Mouse (Mus musculus): ENCODE results near the gene Olfr767.
"Not testable (repeated sequence)": the region's sequence is repeated elsewhere in the genome, so short reads cannot be mapped to it uniquely, and the experiment has no call there.

The Olfr767 gene

DNA sequence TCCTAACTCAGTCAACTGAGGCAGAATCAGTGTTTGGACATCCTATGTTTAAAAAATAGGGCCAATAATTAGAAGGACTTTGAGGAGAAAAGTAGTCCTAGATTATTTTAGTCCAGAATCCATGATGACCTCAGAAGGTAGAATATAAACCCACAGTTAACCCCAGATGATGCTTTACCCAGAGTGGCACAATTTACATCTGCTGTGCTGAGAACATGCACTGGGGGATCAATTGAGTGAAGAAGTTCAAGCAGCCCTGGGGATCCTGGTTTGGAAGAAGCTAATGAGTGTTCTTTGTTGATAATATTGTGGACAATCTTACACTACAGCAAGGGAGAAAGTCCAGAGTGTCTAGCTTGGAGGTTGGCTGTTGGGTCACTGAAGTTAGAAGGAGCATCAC lies at the start of gene Olfr767:
Gene Olfr767, minus strand, starts transcription at position 101 of the 400 bp plus-strand sequence.
- DNase-seq (ENCODE audit: extremely low read depth, low read depth, low spot score) = not testable (repeated sequence)

DNA sequence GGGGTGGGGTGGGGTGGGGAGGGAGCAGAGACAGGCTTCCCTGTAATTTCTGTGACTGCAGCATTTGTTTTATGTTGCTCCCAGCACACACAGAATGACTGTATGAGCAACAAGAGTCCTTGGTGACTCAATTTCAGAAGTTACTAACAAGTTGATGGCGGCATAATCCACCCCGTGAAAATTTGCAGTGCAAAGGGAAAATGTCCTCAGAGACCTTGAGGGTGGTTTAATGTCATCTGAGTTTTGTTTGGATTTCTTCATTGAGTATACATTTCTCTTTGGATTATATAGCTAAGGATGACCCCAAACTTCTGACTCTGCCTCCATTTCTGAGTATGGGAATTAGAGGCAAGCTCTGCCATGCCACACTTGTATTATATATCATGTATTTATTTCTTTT lies 35.1 kb upstream of the Olfr767 start, which contains the start of gene Olfr769:
Gene Olfr769, minus strand, starts transcription at position 101 of the 400 bp plus-strand sequence.
- DNase-seq (ENCODE audit: extremely low read depth, low read depth, low spot score) = no peak

DNA sequence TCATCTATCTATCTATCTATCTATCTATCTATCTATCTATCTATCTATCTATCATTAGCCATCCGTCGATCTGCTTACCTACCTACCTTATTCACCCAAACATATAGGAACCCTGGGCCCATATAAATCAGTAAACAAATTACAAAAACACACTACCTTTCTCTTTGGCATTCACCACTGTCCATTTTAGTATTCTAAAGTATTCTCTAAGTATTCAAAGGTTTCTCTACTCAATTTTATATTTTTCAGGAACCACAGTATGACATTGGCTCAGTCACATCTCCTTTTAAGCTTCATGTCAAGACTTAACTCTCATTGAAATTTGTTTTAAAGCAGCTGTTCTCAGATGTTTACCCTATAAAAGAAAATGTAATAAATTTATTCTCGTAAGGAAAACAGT lies 32.4 kb upstream of the Olfr767 start:
- DNase-seq (ENCODE audit: extremely low read depth, low read depth, low spot score) = no peak

- no peak for DNase-seq (ENCODE audit: extremely low read depth, low read depth, low spot score)
Observed at GRCm38 (mm10) chr10:129101231-129101630, 18.5 kb upstream of the Olfr767 start.

- no peak for DNase-seq (ENCODE audit: extremely low read depth, low read depth, low spot score)
Observed at GRCm38 (mm10) chr10:129099275-129099674, 16.6 kb upstream of the Olfr767 start, which contains the start of gene Olfr768. Gene Olfr768, minus strand, starts transcription at chr10:129099375.

GRCm38 (mm10) chr10:129068877-129069276 lies 13.8 kb downstream of the Olfr767 start, which contains the start of gene Olfr766-ps1:
Gene Olfr766-ps1, minus strand, starts transcription at chr10:129068977.
- DNase-seq (ENCODE audit: extremely low read depth, low read depth, low spot score) = no peak

- DNase-seq (ENCODE audit: extremely low read depth, low read depth, low spot score) = not testable (repeated sequence)
Observed at GRCm38 (mm10) chr10:129049898-129050297, 32.8 kb downstream of the Olfr767 start, which contains the start of gene Olfr765. Gene Olfr765, minus strand, starts transcription at chr10:129049998.

DNA sequence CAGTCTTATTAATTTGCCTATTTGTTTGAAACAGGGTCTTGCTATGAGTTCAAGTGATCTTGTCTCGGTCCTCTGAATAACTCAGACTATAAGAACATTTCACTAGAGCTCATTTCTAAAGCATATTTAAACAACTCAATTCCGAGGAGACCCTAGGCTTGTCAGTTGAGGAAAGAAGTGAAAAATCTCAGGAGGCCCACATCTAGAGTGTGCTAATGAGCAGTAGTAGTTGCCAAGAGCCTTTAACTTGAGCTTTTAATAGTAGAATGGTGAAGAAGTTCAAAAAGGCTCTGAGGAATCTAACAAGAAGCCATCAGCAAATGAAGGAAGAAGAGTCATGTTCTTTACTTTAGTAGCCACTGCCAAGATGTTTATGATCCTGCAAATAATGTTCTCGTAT lies 42.9 kb downstream of the Olfr767 start, which contains the start of gene Olfr764-ps1:
Gene Olfr764-ps1, minus strand, starts transcription at position 101 of the 400 bp plus-strand sequence.
- DNase-seq (ENCODE audit: extremely low read depth, low read depth, low spot score) = no peak

- no peak for DNase-seq (ENCODE audit: extremely low read depth, low read depth, low spot score)
Observed at GRCm38 (mm10) chr10:129028343-129028742, 54.4 kb downstream of the Olfr767 start.

DNA sequence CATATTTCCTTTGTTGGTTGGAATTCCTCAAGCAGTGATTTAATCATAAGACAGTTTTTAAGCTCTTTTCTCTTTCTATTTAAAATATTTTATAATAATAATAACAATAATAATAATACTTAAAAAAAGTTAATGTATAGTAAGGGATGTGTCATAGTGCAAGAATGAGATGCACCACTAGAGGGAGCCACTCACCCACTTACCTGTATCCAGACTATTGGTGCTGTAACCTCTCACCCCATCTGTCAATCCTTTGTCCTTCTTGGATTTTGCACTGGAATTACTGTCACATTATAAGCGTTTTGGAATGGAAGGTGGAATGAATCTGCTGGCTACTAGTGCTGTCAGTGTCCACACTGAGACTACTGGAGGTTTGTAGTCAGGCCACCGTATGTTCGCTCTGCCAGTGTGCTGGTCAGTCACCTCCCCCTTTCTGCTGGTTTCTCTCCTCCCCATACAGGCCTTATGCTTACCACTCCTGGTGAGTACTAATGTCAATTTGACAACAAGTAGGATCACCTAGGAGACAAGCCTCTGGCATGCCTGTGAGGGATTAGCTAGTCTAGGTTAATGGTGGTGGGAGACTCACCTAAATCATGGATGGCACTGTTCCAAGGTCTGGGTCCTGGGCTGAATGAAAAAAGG lies 56.6 kb downstream of the Olfr767 start:
- DNase-seq (ENCODE audit: extremely low read depth, low read depth, low spot score) = no peak
